Mouse (Mus musculus) myocyte (in vitro differentiated cells): ENCODE data around the gene Pnkd. TPM values are rescaled to one million over a fixed set of nuclear protein-coding genes. Genes with fewer than 3 reads are reported as not detected.

ENCODE experiments used
- H3K27me3 ChIP-seq: one replicate; pipeline ENCODE4 v1.6.1; 2011; ENCODE audit not compliant: control insufficient read depth, insufficient read depth, insufficient read length
- H3K36me3 ChIP-seq: one replicate; pipeline ENCODE4 v1.6.1; 2011; ENCODE audit not compliant: control insufficient read depth, insufficient read depth
- H3K4me2 ChIP-seq: one replicate; pipeline ENCODE4 v1.6.1; 2011; ENCODE audit warnings: low read depth, control low read depth
- H3K4me3 ChIP-seq: one replicate; pipeline ENCODE4 v1.5.1; 2011; ENCODE audit warnings: mild to moderate bottlenecking, control low read depth, moderate library complexity
- H3K79me2 ChIP-seq: one replicate; pipeline ENCODE4 v1.6.1; 2011; ENCODE audit not compliant: control insufficient read depth, insufficient read depth
- H3ac ChIP-seq: one replicate; pipeline ENCODE4 v1.6.1; 2011; ENCODE audit not compliant: control insufficient read depth, insufficient read length
- CEBPB ChIP-seq: IDR thresholded peaks from 2 replicates; pipeline ENCODE4 v1.6.1; 2011; ENCODE audit warnings: mild to moderate bottlenecking, moderate library complexity; ENCODE audit not compliant: poor library complexity, insufficient read depth, severe bottlenecking
- E2F4 ChIP-seq: IDR thresholded peaks from one replicate; pipeline ENCODE4 v1.6.1; 2011; ENCODE audit warnings: mild to moderate bottlenecking, control low read depth, moderate library complexity; ENCODE audit not compliant: insufficient read depth
- MAX ChIP-seq: IDR thresholded peaks from one replicate; pipeline ENCODE4 v1.6.1; 2011; ENCODE audit warnings: low read depth, mild to moderate bottlenecking, control low read depth
- MYOD1 ChIP-seq, 3 experiments: IDR thresholded peaks; one replicate each; pipeline ENCODE4 v1.6.1; 2011; ENCODE audit warnings: control low read depth in 2 of 3, low read depth in 2 of 3, mild to moderate bottlenecking in 2 of 3, moderate library complexity in 1 of 3; ENCODE audit not compliant: insufficient read length in 2 of 3, control insufficient read depth in 1 of 3
- MYOG ChIP-seq, 3 experiments: IDR thresholded peaks; one replicate each; pipeline ENCODE4 v1.6.1; 2011; ENCODE audit warnings: control low read depth in 2 of 3, low read depth in 2 of 3, mild to moderate bottlenecking in 2 of 3; ENCODE audit not compliant: insufficient read length in 2 of 3, control insufficient read depth in 1 of 3, insufficient read depth in 1 of 3
- POLR2A ChIP-seq: IDR thresholded peaks from one replicate; pipeline ENCODE4 v1.6.1; 2011; ENCODE audit warnings: low read depth, mild to moderate bottlenecking, control low read depth, moderate library complexity; ENCODE audit not compliant: insufficient read length
- POLR2AphosphoS2 ChIP-seq: IDR thresholded peaks from one replicate; pipeline ENCODE4 v1.6.1; 2011; ENCODE audit warnings: low read depth, control low read depth; ENCODE audit not compliant: insufficient read length
- REST ChIP-seq: IDR thresholded peaks from one replicate; pipeline ENCODE4 v1.6.1; 2011; ENCODE audit warnings: mild to moderate bottlenecking, control low read depth, moderate library complexity; ENCODE audit not compliant: insufficient read depth, insufficient read length
- SRF ChIP-seq: IDR thresholded peaks from one replicate; pipeline ENCODE4 v1.6.1; 2011; ENCODE audit warnings: low read depth; ENCODE audit not compliant: control insufficient read depth, insufficient read length
- TCF12 ChIP-seq: IDR thresholded peaks from one replicate; pipeline ENCODE4 v1.6.1; 2011; ENCODE audit warnings: mild to moderate bottlenecking, control low read depth; ENCODE audit not compliant: poor library complexity, insufficient read depth, severe bottlenecking
- TCF3 ChIP-seq: IDR thresholded peaks from one replicate; pipeline ENCODE4 v1.6.1; 2011; ENCODE audit warnings: low read depth, control low read depth; ENCODE audit not compliant: insufficient read length
- USF1 ChIP-seq: IDR thresholded peaks from one replicate; pipeline ENCODE4 v1.6.1; 2011; ENCODE audit warnings: low read depth, mild to moderate bottlenecking, control low read depth, moderate library complexity
- polyA plus RNA-seq: library from polyadenylated mRNA; unstranded; fragments of >200 nt; fragmentation: generic; extraction: Trizol; gene quantifications from one replicate; pipeline ENCODE4 v1.2.1, GENCODE M21; 2012; ENCODE audit warnings: missing spikeins

Pnkd gene
- polyA plus RNA-seq, 1 experiment, result 93.7 TPM

DNA sequence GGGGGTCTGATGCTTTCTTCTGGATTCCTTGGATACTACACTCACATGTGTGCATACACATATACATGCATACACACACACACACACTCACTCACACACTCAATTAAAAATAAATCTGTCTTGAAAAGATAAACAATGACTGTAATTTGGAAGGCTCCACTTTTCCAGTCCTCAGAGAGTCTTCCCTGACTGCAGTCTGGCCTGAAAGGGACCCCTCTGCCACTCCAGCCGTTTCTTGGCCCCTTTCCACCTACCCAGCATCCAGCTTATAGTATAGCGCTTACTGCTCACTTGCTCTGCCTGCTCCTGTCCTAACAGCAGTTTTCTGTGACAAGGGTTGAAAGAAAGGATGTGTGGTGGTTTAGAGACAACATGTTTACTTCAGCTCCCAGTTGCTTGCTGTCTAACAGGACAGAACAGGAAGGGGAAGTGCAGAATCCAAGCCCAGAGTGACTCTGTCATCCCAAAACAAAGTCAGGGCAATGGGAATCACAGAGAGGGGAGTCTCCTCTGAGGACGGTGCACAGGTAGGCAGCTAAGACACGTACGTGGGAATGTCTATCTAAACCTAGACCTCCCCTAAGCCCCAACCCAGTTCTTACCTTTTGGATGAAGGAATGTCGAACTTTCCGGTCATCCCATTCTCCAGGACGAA lies 8.7 kb downstream of the Pnkd start:
- peaks cover 39% of the 10 kb centered on the region for H3K36me3 ChIP-seq
- H3ac ChIP-seq, result no peak overlapping the region
- TF ChIP-seq SRF (no peak), MAX (no peak), MYOD1 (IDR thresholded peaks at IDR 0.05; ENCODE audit: control insufficient read depth in 1 of 3, insufficient read length in 2 of 3, low read depth in 2 of 3) (no peak), REST (no peak), USF1 (no peak), E2F4 (no peak), TCF12 (no peak), POLR2A (no peak), MYOG (IDR thresholded peaks at IDR 0.05; ENCODE audit: control insufficient read depth in 1 of 3, insufficient read depth in 1 of 3, insufficient read length in 2 of 3, low read depth in 2 of 3) (no peak), CEBPB (no peak), POLR2AphosphoS2 (no peak), TCF3 (no peak)
- peak overlapping the region; percentile 7 for H3K4me3 ChIP-seq
- H3K4me2 ChIP-seq, result peak overlapping the region; percentile 53
- peaks cover 22% of the 10 kb centered on the region for H3K79me2 ChIP-seq
- H3K27me3 ChIP-seq, result no peaks in the 10 kb centered on the region

DNA sequence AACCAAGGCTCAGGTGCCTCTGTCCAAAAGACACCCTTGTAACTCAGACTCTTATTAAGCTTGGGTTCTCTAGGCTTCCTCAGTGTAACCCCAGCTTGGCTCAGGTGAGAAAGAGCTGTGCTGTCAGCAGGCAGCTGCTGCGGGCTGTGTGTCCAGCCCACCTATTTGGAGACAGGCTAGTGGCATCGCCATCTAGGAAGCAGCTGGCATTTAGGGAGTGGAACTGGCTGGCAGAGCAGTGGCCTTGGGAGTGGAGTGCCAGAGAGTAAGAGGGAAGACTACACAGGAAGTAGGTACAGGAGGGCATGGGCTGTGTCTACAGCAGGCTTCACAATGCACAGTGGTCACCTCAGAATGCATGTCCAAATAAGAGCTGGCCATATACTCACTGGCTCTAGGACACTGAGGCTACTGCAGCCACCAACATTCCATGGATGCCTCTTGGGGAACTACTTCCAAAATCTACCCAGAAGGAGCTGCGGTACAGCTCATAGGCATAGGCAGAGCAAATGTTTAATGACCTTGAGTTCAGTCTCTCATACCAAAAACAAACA lies 9.4 kb downstream of the Pnkd start:
- Histone ChIP-seq H3K4me2 (peak overlapping the region; percentile 53), H3K27me3 (no peaks in the 10 kb centered on the region), H3K36me3 (peaks cover 32% of the 10 kb centered on the region), H3ac (no peak overlapping the region), H3K4me3 (peak overlapping the region; percentile 7), H3K79me2 (peaks cover 29% of the 10 kb centered on the region)
- peak; percentile 20 for TF ChIP-seq POLR2A
- TF ChIP-seq MYOG (IDR thresholded peaks at IDR 0.05; ENCODE audit: control insufficient read depth in 1 of 3, insufficient read depth in 1 of 3, insufficient read length in 2 of 3, low read depth in 2 of 3), result peak; percentile 58 to 90 (median 70)
- TF ChIP-seq CEBPB, result no peak
- TF ChIP-seq REST, result no peak
- TF ChIP-seq MYOD1 (IDR thresholded peaks at IDR 0.05; ENCODE audit: control insufficient read depth in 1 of 3, insufficient read length in 2 of 3, low read depth in 2 of 3), result peak; percentile 31 to 93 (median 57)
- no peak for TF ChIP-seq TCF12

DNA sequence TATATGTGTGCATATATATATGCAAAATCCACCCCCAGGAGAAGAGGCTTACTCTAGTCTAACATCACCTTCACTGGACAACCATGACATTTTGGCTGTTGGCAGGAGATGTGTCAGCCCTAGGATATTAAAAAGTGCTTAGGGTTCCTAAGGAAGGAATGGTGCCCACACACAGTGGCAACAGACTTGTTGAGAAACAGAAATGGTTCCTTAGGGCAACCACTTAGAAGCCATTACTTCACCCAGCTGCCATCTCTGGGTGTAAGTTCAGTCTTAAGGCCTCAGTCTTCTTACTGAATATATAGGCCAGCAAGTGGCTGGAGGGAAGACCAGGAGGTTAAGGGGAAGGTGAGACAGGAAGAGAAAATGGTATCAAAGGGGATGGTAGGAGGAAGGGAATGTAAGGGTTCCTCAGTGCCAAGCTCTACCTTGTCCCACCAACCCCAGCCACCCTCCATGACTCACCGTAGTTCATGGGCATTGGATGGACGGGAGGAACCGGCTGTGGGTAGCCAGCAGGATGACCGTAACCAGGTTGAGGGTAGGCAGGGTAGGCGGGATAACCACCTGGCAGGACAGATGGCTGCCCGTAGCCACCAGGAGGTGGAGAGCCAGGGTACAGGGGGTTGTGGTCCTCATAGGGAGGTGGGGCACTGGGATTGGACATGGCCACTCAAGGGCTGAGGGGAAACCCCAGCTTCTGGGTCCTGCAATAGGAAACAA lies 10.2 kb downstream of the Pnkd start:
- Histone ChIP-seq H3K4me3 (peak overlapping the region; percentile 7), H3K36me3 (peaks cover 25% of the 10 kb centered on the region)
- TF ChIP-seq MAX (no peak), USF1 (no peak), E2F4 (no peak), CEBPB (no peak), REST (no peak), MYOG (IDR thresholded peaks at IDR 0.05; ENCODE audit: control insufficient read depth in 1 of 3, insufficient read depth in 1 of 3, insufficient read length in 2 of 3, low read depth in 2 of 3) (peak in 2 of 3 experiments; percentile 20 to 82), SRF (no peak), TCF12 (no peak), POLR2AphosphoS2 (peak; percentile 21), POLR2A (peak; percentile 29), TCF3 (peak; percentile 53), MYOD1 (IDR thresholded peaks at IDR 0.05; ENCODE audit: control insufficient read depth in 1 of 3, insufficient read length in 2 of 3, low read depth in 2 of 3) (peak in 2 of 3 experiments; percentile 53 to 94)

GRCm38 (mm10) chr1:74295456-74296171 lies 10.9 kb downstream of the Pnkd start:
- TF ChIP-seq POLR2A (peak; percentile 93), E2F4 (no peak), USF1 (no peak), CEBPB (no peak), MAX (peak; percentile 10), MYOD1 (IDR thresholded peaks at IDR 0.05; ENCODE audit: control insufficient read depth in 1 of 3, insufficient read length in 2 of 3, low read depth in 2 of 3) (peak; percentile 30 to 88 (median 84)), REST (no peak), SRF (no peak), TCF3 (peak; percentile 62), TCF12 (peak; percentile 90), POLR2AphosphoS2 (peak; percentile 93), MYOG (IDR thresholded peaks at IDR 0.05; ENCODE audit: control insufficient read depth in 1 of 3, insufficient read depth in 1 of 3, insufficient read length in 2 of 3, low read depth in 2 of 3) (peak; percentile 79 to 96 (median 85))
- Histone ChIP-seq H3K4me2 (peak overlapping the region; percentile 85), H3K79me2 (peaks cover 43% of the 10 kb centered on the region), H3ac (no peak overlapping the region), H3K36me3 (peaks cover 22% of the 10 kb centered on the region), H3K4me3 (no peak overlapping the region), H3K27me3 (no peaks in the 10 kb centered on the region)

More for the DNA sequence above, 10.2 kb downstream of the Pnkd start:
- H3K27me3 ChIP-seq, result no peaks in the 10 kb centered on the region
- H3K79me2 ChIP-seq, result peaks cover 36% of the 10 kb centered on the region
- no peak overlapping the region for H3ac ChIP-seq
- peak overlapping the region; percentile 83 for H3K4me2 ChIP-seq
